In genomic region chr19:47795009-47795728, GRCm38 (mm10) we compare ENCODE assay signal across 9 mouse cellular contexts. TPM values are rescaled to one million over a fixed set of nuclear protein-coding genes. Genes with fewer than 3 reads are reported as not detected.
DNase-seq lines count a peak whose midpoint lies in the region; ATAC-seq lines count a peak whose summit lies in the region.
"Had no signal": no experiment of that assay in that cellular context is flagged by ENCODE, and none has a peak within 500 bp of the region (broad histone marks: within the 10 kb centered on the region; RNA-seq: fewer than 3 reads in every experiment).

No protein-coding gene starts in this region.

- no peaks in the 10 kb centered on the region for H3K27me3 ChIP-seq in intestine, embryonic 14.5 days (replicated peaks; ENCODE audit: control insufficient read depth, insufficient read depth, low read length)
- H3K27me3 ChIP-seq in intestine, embryonic 15.5 days (replicated peaks) = no peaks in the 10 kb centered on the region
- H3K27me3 ChIP-seq in embryonic facial prominence, embryonic 11.5 days (ENCODE audit: control insufficient read depth, insufficient read depth, low read length) = no peaks in the 10 kb centered on the region
- H3K27me3 ChIP-seq: embryonic facial prominence, embryonic 15.5 days had no signal

- no peak overlapping the region for H3K4me2 ChIP-seq in intestine, embryonic 14.5 days (ENCODE audit: low read length)
- no peak overlapping the region for H3K4me2 ChIP-seq in intestine, embryonic 15.5 days (replicated peaks)
- no peak overlapping the region for H3K4me2 ChIP-seq in embryonic facial prominence, embryonic 11.5 days (ENCODE audit: low read depth, low read length)
- H3K4me2 ChIP-seq: embryonic facial prominence, embryonic 15.5 days had no signal

- WGBS in intestine, embryonic 14.5 days = 51% methylated on average over 15 of the region's 15 CpGs
- 53% methylated on average over 15 of the region's 15 CpGs for WGBS in intestine, embryonic 15.5 days
- WGBS in embryonic facial prominence, embryonic 11.5 days = 48% methylated on average over 15 of the region's 15 CpGs

- H3K4me3 ChIP-seq in intestine, embryonic 14.5 days (ENCODE audit: low read depth, low read length) = no peak overlapping the region
- no peak overlapping the region for H3K4me3 ChIP-seq in intestine, embryonic 15.5 days (replicated peaks)
- H3K4me3 ChIP-seq in embryonic facial prominence, embryonic 11.5 days (ENCODE audit: low read depth, low read length) = no peak overlapping the region
- H3K4me3 ChIP-seq: embryonic facial prominence, embryonic 15.5 days had no signal

- H3K27ac ChIP-seq in intestine, embryonic 14.5 days (ENCODE audit: low read depth) = no peak overlapping the region
- H3K27ac ChIP-seq in intestine, embryonic 15.5 days = no peak overlapping the region
- no peak overlapping the region for H3K27ac ChIP-seq in embryonic facial prominence, embryonic 11.5 days (replicated peaks; ENCODE audit: low read depth, low read length)
- H3K27ac ChIP-seq: embryonic facial prominence, embryonic 15.5 days had no signal

- no peaks in the 10 kb centered on the region for H3K36me3 ChIP-seq in intestine, embryonic 14.5 days (ENCODE audit: control insufficient read depth, insufficient read depth, low read length)
- no peaks in the 10 kb centered on the region for H3K36me3 ChIP-seq in intestine, embryonic 15.5 days
- no peaks in the 10 kb centered on the region for H3K36me3 ChIP-seq in embryonic facial prominence, embryonic 11.5 days (replicated peaks; ENCODE audit: control insufficient read depth, insufficient read depth, low read depth, low read length)
- H3K36me3 ChIP-seq: embryonic facial prominence, embryonic 15.5 days had no signal

- DNase-seq in intestine, embryonic 14.5 days (ENCODE audit: low spot score) = peak; percentile 69
- DNase-seq in adrenal gland, postnatal 10 days = peak; percentile 80
- peak; percentile 47 for DNase-seq in embryonic facial prominence, embryonic 11.5 days (ENCODE audit: low spot score)
- peak; percentile 76 to 81 for DNase-seq in left cerebral cortex, postnatal 25 days (ENCODE audit: low spot score in 2 of 2)
- DNase-seq in testis, postnatal 10 days (ENCODE audit: low spot score) = peak; percentile 86

- H3K9me3 ChIP-seq in intestine, embryonic 14.5 days (ENCODE audit: control insufficient read depth, low read length) = no peaks in the 10 kb centered on the region
- no peaks in the 10 kb centered on the region for H3K9me3 ChIP-seq in intestine, embryonic 15.5 days
- no peaks in the 10 kb centered on the region for H3K9me3 ChIP-seq in embryonic facial prominence, embryonic 11.5 days (replicated peaks; ENCODE audit: control insufficient read depth, low read length)
- H3K9me3 ChIP-seq: embryonic facial prominence, embryonic 15.5 days had no signal

- 0 out of 2 replicates have a peak, but pooled peaks have one; percentile 36 for ATAC-seq in intestine, embryonic 14.5 days (replicated peaks; ENCODE audit: low FRiP score, low TSS enrichment, low read depth)
- no peak for ATAC-seq in intestine, embryonic 15.5 days
- ATAC-seq in embryonic facial prominence, embryonic 11.5 days (replicated peaks; ENCODE audit: insufficient number of reproducible peaks, low FRiP score, low TSS enrichment, low read depth) = no peak
- ATAC-seq in hematopoietic stem cell, adult 5-6 weeks (replicated peaks in 1 of 2; ENCODE audit: insufficient read depth in 1 of 2, low FRiP score in 2 of 2, low TSS enrichment in 1 of 2, low read depth in 1 of 2, poor library complexity in 2 of 2, severe bottlenecking in 2 of 2) = peak; percentile 67 to 84
- peak; percentile 44; the same call in 1 of the 2 replicates for ATAC-seq in neutrophil, adult 5-6 weeks (ENCODE audit: extremely low read depth, insufficient number of reproducible peaks, low FRiP score, poor library complexity, severe bottlenecking)

- intact Hi-C loops in left cerebral cortex, postnatal 25 days (cut with DNase I) = loop anchor here (5.0 kb wide), 1 partner anchor 288 kb away; no protein-coding TSS in a partner anchor

- H3K9ac ChIP-seq in intestine, embryonic 14.5 days (ENCODE audit: low read length) = no peak overlapping the region
- no peak overlapping the region for H3K9ac ChIP-seq in intestine, embryonic 15.5 days
- H3K9ac ChIP-seq in embryonic facial prominence, embryonic 11.5 days (replicated peaks; ENCODE audit: low read length) = no peak overlapping the region
- H3K9ac ChIP-seq: embryonic facial prominence, embryonic 15.5 days had no signal

- H3K4me1 ChIP-seq in intestine, embryonic 14.5 days (replicated peaks; ENCODE audit: control insufficient read depth, insufficient read depth, low read length) = no peaks in the 10 kb centered on the region
- no peaks in the 10 kb centered on the region for H3K4me1 ChIP-seq in intestine, embryonic 15.5 days (replicated peaks)
- no peaks in the 10 kb centered on the region for H3K4me1 ChIP-seq in embryonic facial prominence, embryonic 11.5 days (ENCODE audit: control insufficient read depth, insufficient read depth, low read length)
- H3K4me1 ChIP-seq: embryonic facial prominence, embryonic 15.5 days had no signal

RNA-seq across cellular contexts. Expression of gene Gsto1, which starts 59.6 kb away (rescaled TPM):
- polyA plus RNA-seq in intestine, embryonic 14.5 days (2014; fragmentation: Nextera tagmentation; extraction: Ambion mirVana) = 313 and 340 TPM in 2 replicates
- 468 and 476 TPM in 2 replicates for polyA plus RNA-seq in intestine, embryonic 15.5 days (2015; fragmentation: Nextera tagmentation; extraction: Ambion mirVana)
- 100 to 1,000 TPM; 158 to 159 TPM for total RNA-seq in adrenal gland, postnatal 10 days (2021)
- 183 and 196 TPM in 2 replicates for polyA plus RNA-seq in embryonic facial prominence, embryonic 11.5 days (2014; fragmentation: Nextera tagmentation; extraction: Ambion mirVana)
- total RNA-seq in hematopoietic stem cell, adult 5-6 weeks (2017) = 96.4 and 117 TPM in 2 replicates
- 10 to 100 TPM; 51.7 to 52.6 TPM for total RNA-seq in left cerebral cortex, postnatal 25 days (2021)
- 117 and 147 TPM in 2 replicates for total RNA-seq in neutrophil, adult 5-6 weeks (2017)

Comparison
In these comparisons a context has a peak if more than half of its experiments do, and no peak if none do; other contexts are left out.
1. ATAC-seq: peak in intestine, embryonic 14.5 days (single experiment), hematopoietic stem cell, adult 5-6 weeks (2 of 2) and neutrophil, adult 5-6 weeks (single experiment); none in intestine, embryonic 15.5 days (single experiment) and embryonic facial prominence, embryonic 11.5 days (single experiment).
2. Peak in every context shown above with its lines, with median percentiles within 50 percentile points of each other: DNase-seq.